Mouse (Mus musculus): ENCODE data around the gene St3gal3. TPM values are rescaled to one million over a fixed set of nuclear protein-coding genes. Genes with fewer than 3 reads are reported as not detected.

St3gal3 gene
- polyA plus RNA-seq, 1 experiment from 2014 or later: 13.6 TPM

GRCm38 (mm10) chr4:117912685-117913273 is 221.9 kb downstream of the St3gal3 start:
- peak overlapping the region; percentile 59 for H3K4me3 ChIP-seq (ENCODE audit: low read length)
- WGBS: 57% methylated on average over 7 of the region's 7 CpGs
- H3K4me1 ChIP-seq (ENCODE audit: control insufficient read depth, insufficient read depth, low read depth, low read length): peaks cover 59% of the 10 kb centered on the region
- no peak for ATAC-seq
- peak overlapping the region; percentile 15; the same call in 1 of the 2 replicates for H3K9ac ChIP-seq (ENCODE audit: low read depth, low read length)
- H3K27ac ChIP-seq (ENCODE audit: low read depth, low read length): no peak overlapping the region
- H3K36me3 ChIP-seq (ENCODE audit: control insufficient read depth, insufficient read depth, low read length): peaks cover 6% of the 10 kb centered on the region; the same call in 1 of the 2 replicates
- no peaks in the 10 kb centered on the region for H3K27me3 ChIP-seq (replicated peaks; ENCODE audit: control insufficient read depth, insufficient read depth, low read length)
- no peaks in the 10 kb centered on the region for H3K9me3 ChIP-seq (ENCODE audit: control insufficient read depth, low read length)
- H3K4me2 ChIP-seq (ENCODE audit: low read length): peak overlapping the region; percentile 83

GRCm38 (mm10) chr4:117912131-117912561 is 222.6 kb downstream of the St3gal3 start:
- Histone ChIP-seq H3K9me3 (ENCODE audit: control insufficient read depth, low read length) (no peaks in the 10 kb centered on the region), H3K4me3 (ENCODE audit: low read length) (no peak overlapping the region), H3K27ac (ENCODE audit: low read depth, low read length) (no peak overlapping the region), H3K27me3 (replicated peaks; ENCODE audit: control insufficient read depth, insufficient read depth, low read length) (no peaks in the 10 kb centered on the region), H3K36me3 (ENCODE audit: control insufficient read depth, insufficient read depth, low read length) (peaks cover 6% of the 10 kb centered on the region; the same call in 1 of the 2 replicates), H3K4me1 (ENCODE audit: control insufficient read depth, insufficient read depth, low read depth, low read length) (peaks cover 62% of the 10 kb centered on the region), H3K4me2 (ENCODE audit: low read length) (peak overlapping the region; percentile 83; the same call in 1 of the 2 replicates), H3K9ac (ENCODE audit: low read depth, low read length) (peak overlapping the region; percentile 15; the same call in 1 of the 2 replicates)
- ATAC-seq: no peak
- WGBS: 84% methylated on average over 13 of the region's 13 CpGs

- peak; percentile 88 for ATAC-seq
- Histone ChIP-seq H3K27me3 (replicated peaks; ENCODE audit: control insufficient read depth, insufficient read depth, low read length) (no peaks in the 10 kb centered on the region), H3K9me3 (ENCODE audit: control insufficient read depth, low read length) (no peaks in the 10 kb centered on the region), H3K36me3 (ENCODE audit: control insufficient read depth, insufficient read depth, low read length) (peaks cover 15% of the 10 kb centered on the region), H3K4me3 (ENCODE audit: low read length) (peak overlapping the region; percentile 12; the same call in 1 of the 2 replicates), H3K27ac (ENCODE audit: low read depth, low read length) (peak overlapping the region; percentile 44), H3K9ac (ENCODE audit: low read depth, low read length) (peak overlapping the region; percentile 2; the same call in 1 of the 2 replicates), H3K4me2 (ENCODE audit: low read length) (peak overlapping the region; percentile 35), H3K4me1 (ENCODE audit: control insufficient read depth, insufficient read depth, low read depth, low read length) (peaks cover 53% of the 10 kb centered on the region)
- 34% methylated on average over 8 of the region's 8 CpGs for WGBS
Measured at GRCm38 (mm10) chr4:117908834-117909453, 225.8 kb downstream of the St3gal3 start.

- Histone ChIP-seq H3K27me3 (replicated peaks; ENCODE audit: control insufficient read depth, insufficient read depth, low read length) (no peaks in the 10 kb centered on the region), H3K9me3 (ENCODE audit: control insufficient read depth, low read length) (no peaks in the 10 kb centered on the region), H3K27ac (ENCODE audit: low read depth, low read length) (no peak overlapping the region), H3K4me1 (ENCODE audit: control insufficient read depth, insufficient read depth, low read depth, low read length) (peaks cover 30% of the 10 kb centered on the region), H3K36me3 (ENCODE audit: control insufficient read depth, insufficient read depth, low read length) (peaks cover 34% of the 10 kb centered on the region), H3K9ac (ENCODE audit: low read depth, low read length) (no peak overlapping the region), H3K4me2 (ENCODE audit: low read length) (no peak overlapping the region), H3K4me3 (ENCODE audit: low read length) (no peak overlapping the region)
- no peak for ATAC-seq
- 88% methylated on average over 3 of the region's 3 CpGs for WGBS
Measured at GRCm38 (mm10) chr4:117906196-117906595, 228.5 kb downstream of the St3gal3 start.

GRCm38 (mm10) chr4:117904761-117905160 is 230.0 kb downstream of the St3gal3 start:
- Histone ChIP-seq H3K9me3 (ENCODE audit: control insufficient read depth, low read length) (no peaks in the 10 kb centered on the region), H3K4me2 (ENCODE audit: low read length) (no peak overlapping the region), H3K4me3 (ENCODE audit: low read length) (no peak overlapping the region), H3K27me3 (replicated peaks; ENCODE audit: control insufficient read depth, insufficient read depth, low read length) (no peaks in the 10 kb centered on the region), H3K36me3 (ENCODE audit: control insufficient read depth, insufficient read depth, low read length) (peaks cover 48% of the 10 kb centered on the region), H3K27ac (ENCODE audit: low read depth, low read length) (no peak overlapping the region), H3K4me1 (ENCODE audit: control insufficient read depth, insufficient read depth, low read depth, low read length) (peaks cover 23% of the 10 kb centered on the region), H3K9ac (ENCODE audit: low read depth, low read length) (no peak overlapping the region)
- WGBS: 87% methylated on average over 8 of the region's 8 CpGs
- ATAC-seq: no peak

- WGBS: 92% methylated on average over 10 of the region's 10 CpGs
- peaks cover 48% of the 10 kb centered on the region for H3K36me3 ChIP-seq (ENCODE audit: control insufficient read depth, insufficient read depth, low read length)
- no peak overlapping the region for H3K4me2 ChIP-seq (ENCODE audit: low read length)
- no peak overlapping the region for H3K4me3 ChIP-seq (ENCODE audit: low read length)
- no peak overlapping the region for H3K9ac ChIP-seq (ENCODE audit: low read depth, low read length)
- peaks cover 16% of the 10 kb centered on the region for H3K4me1 ChIP-seq (ENCODE audit: control insufficient read depth, insufficient read depth, low read depth, low read length)
- no peak overlapping the region for H3K27ac ChIP-seq (ENCODE audit: low read depth, low read length)
- no peaks in the 10 kb centered on the region for H3K27me3 ChIP-seq (replicated peaks; ENCODE audit: control insufficient read depth, insufficient read depth, low read length)
- ATAC-seq: no peak
- no peaks in the 10 kb centered on the region for H3K9me3 ChIP-seq (ENCODE audit: control insufficient read depth, low read length)
Measured at GRCm38 (mm10) chr4:117904094-117904493, 230.6 kb downstream of the St3gal3 start.

- Histone ChIP-seq H3K9ac (ENCODE audit: low read depth, low read length) (no peak overlapping the region), H3K36me3 (ENCODE audit: control insufficient read depth, insufficient read depth, low read length) (peaks cover 51% of the 10 kb centered on the region), H3K4me1 (ENCODE audit: control insufficient read depth, insufficient read depth, low read depth, low read length) (no peaks in the 10 kb centered on the region), H3K9me3 (ENCODE audit: control insufficient read depth, low read length) (no peaks in the 10 kb centered on the region), H3K4me2 (ENCODE audit: low read length) (no peak overlapping the region), H3K4me3 (ENCODE audit: low read length) (no peak overlapping the region), H3K27me3 (replicated peaks; ENCODE audit: control insufficient read depth, insufficient read depth, low read length) (no peaks in the 10 kb centered on the region), H3K27ac (ENCODE audit: low read depth, low read length) (no peak overlapping the region)
- ATAC-seq: no peak
- 93% methylated on average over 3 of the region's 3 CpGs for whole genome bisulfite sequencing
Measured at GRCm38 (mm10) chr4:117898111-117898510, 236.6 kb downstream of the St3gal3 start.

GRCm38 (mm10) chr4:117896031-117896430 is 238.7 kb downstream of the St3gal3 start:
- Histone ChIP-seq H3K36me3 (ENCODE audit: control insufficient read depth, insufficient read depth, low read length) (peaks cover 31% of the 10 kb centered on the region), H3K27me3 (replicated peaks; ENCODE audit: control insufficient read depth, insufficient read depth, low read length) (no peaks in the 10 kb centered on the region), H3K4me3 (ENCODE audit: low read length) (no peak overlapping the region), H3K9me3 (ENCODE audit: control insufficient read depth, low read length) (no peaks in the 10 kb centered on the region), H3K4me2 (ENCODE audit: low read length) (no peak overlapping the region), H3K9ac (ENCODE audit: low read depth, low read length) (no peak overlapping the region), H3K27ac (ENCODE audit: low read depth, low read length) (no peak overlapping the region), H3K4me1 (ENCODE audit: control insufficient read depth, insufficient read depth, low read depth, low read length) (peaks cover 7% of the 10 kb centered on the region)
- 94% methylated on average over 6 of the region's 6 CpGs for WGBS
- ATAC-seq: no peak

- Histone ChIP-seq H3K27ac (ENCODE audit: low read depth, low read length) (no peak overlapping the region), H3K9me3 (ENCODE audit: control insufficient read depth, low read length) (no peaks in the 10 kb centered on the region), H3K36me3 (ENCODE audit: control insufficient read depth, insufficient read depth, low read length) (peaks cover 25% of the 10 kb centered on the region), H3K27me3 (replicated peaks; ENCODE audit: control insufficient read depth, insufficient read depth, low read length) (no peaks in the 10 kb centered on the region), H3K4me2 (ENCODE audit: low read length) (no peak overlapping the region), H3K4me1 (ENCODE audit: control insufficient read depth, insufficient read depth, low read depth, low read length) (peaks cover 11% of the 10 kb centered on the region), H3K9ac (ENCODE audit: low read depth, low read length) (no peak overlapping the region), H3K4me3 (ENCODE audit: low read length) (no peak overlapping the region)
- ATAC-seq: no peak
- 83% methylated on average over 7 of the region's 7 CpGs for WGBS
Measured at GRCm38 (mm10) chr4:117895339-117895738, 239.4 kb downstream of the St3gal3 start.

All from hindbrain, embryonic 16.5 days (tissue).